Mouse (Mus musculus) activated CD4-positive, CD25-positive, alpha-beta regulatory T cell, adult 4 months (primary cell): Measurements from ENCODE around the gene Slc25a33. TPM values are rescaled to one million over a fixed set of nuclear protein-coding genes. Genes with fewer than 3 reads are reported as not detected.
"Not testable (repeated sequence)": the region's sequence is repeated elsewhere in the genome, so short reads cannot be mapped to it uniquely, and the experiment has no call there.

Experiments used
- ATAC-seq: one replicate; pipeline ENCODE4 v1.8.0; 2017
- polyA plus RNA-seq, 2 experiments: library from polyadenylated mRNA; unstranded; fragments of 100-300 nt; shearing (Covaris generic); gene quantifications; one replicate each; pipeline ENCODE4 v1.2.1; 2017

The Slc25a33 gene
- polyA plus RNA-seq, 2 experiments from 2014 or later: 5.2 to 7.7 TPM

- no peak for ATAC-seq
Observed at GRCm38 (mm10) chr4:149752836-149753235, 21.2 kb downstream of the Slc25a33 start.

GRCm38 (mm10) chr4:149752124-149752799 lies 21.8 kb downstream of the Slc25a33 start:
- no peak for ATAC-seq

DNA sequence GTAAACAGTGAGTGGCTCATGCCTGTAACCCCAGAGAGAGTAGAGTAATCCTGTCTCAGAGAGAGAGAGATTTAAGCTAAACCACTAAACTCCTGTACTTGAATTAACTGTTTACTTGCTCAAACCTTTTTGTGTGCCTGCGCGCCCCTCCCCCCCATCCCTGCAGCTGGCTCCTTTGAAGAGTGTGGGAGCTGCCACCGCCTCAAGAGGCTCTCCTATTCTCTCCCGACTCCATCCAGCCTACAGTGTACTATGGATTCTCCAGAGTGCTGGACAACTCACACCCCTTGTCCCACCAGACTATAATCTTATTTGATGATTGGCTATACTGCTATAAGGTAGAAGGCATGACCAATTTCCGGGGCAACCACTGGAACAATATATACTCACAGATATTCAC lies 23.4 kb downstream of the Slc25a33 start:
- ATAC-seq: no peak

GRCm38 (mm10) chr4:149749663-149750015 lies 24.4 kb downstream of the Slc25a33 start:
- not testable (repeated sequence) for ATAC-seq

DNA sequence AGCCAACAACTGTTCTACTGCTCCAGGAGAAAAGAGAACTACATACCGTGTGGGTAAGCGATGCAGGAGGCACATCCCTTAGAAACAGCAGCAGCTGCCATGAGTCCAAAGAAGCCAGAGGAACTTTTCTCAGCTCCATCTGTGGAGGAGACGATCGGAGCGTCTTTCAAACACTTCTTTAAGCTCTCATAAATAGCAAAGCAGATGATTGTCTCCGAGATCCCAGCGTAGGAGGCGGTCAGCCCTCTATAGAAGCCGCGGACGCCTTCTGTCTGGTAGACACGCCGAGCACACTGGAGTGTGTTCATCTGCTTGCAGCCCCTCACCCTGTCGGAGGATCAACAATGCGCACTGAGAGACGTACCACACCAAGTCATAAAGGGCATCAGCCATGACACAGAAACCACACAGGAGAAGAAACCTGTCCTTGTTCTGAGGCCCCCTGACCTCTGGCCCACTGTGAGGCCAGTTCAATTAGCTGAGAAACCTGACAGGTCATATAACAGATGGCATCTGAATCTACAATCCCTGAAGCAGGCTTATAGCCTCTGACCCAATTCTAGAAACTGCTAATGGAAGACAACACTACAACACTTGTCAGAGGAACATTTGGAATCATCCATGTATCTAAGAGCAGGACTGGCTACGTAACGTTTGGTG lies 24.9 kb downstream of the Slc25a33 start:
- no peak for ATAC-seq

DNA sequence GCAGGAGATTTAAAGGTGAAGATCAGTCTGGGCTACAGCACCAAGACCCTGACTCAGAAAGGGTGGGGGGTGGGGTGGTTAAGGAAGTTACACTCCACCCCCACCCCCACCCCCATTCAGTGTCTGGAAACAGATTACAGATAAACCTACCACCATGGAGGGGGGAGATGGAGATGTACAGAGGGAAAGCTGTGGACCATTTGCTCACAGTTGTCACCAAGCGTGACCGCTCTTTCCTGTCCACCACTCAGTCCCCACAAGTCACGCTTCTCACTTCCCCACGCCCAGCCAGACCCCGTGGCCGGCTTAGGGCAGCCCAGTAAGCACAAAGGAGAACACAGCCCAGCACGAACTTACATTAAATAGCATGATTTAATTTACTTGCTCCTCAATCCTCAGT lies 30.0 kb downstream of the Slc25a33 start:
- ATAC-seq: no peak

- ATAC-seq: no peak
Observed at GRCm38 (mm10) chr4:149742011-149742530, 32.0 kb downstream of the Slc25a33 start.

DNA sequence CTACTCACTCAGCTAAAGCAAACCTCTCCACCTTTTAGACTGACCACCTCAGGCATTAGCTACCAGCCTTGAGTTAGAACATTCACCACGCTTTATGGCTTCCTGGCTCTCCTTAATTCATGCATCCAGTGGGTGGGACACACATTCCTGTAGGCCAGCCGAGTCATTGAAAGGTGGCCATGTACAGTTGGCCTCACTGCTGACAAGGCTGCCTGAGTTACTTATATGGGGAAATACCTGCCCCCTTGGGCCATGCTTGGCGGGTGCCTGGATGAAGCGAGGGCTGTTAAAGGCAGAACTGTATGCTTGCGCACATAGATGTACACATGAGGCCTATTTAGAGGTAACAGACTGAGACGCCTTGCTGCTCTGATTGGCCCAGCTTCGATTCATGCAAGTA lies 33.8 kb downstream of the Slc25a33 start:
- no peak for ATAC-seq

DNA sequence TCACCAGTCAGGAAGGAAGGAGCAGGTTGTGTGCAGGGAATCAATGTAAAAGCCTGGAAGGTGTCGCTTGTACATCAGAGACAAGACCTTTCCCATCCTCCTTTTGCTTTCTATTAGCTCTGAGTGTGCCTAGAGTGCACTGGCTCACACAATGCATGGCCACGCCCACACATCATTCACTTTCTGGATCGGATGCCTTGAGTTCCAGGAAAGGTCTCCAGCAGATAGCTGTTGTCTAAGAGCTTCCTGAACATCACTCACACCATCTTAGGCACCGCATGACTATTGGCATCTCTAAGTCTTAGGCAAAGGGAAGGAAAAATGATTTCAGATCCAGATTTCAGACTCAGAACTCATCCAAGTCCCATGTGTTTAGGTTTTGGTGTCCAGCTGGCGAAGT lies 34.6 kb downstream of the Slc25a33 start:
- no peak for ATAC-seq

- peak; percentile 94 for ATAC-seq
Observed at GRCm38 (mm10) chr4:149737383-149738324, 36.4 kb downstream of the Slc25a33 start, which contains the start of gene Tmem201. Gene Tmem201 (minus strand): TSS chr4:149738044.

- no peak for ATAC-seq
Observed at GRCm38 (mm10) chr4:149736581-149736980, 37.5 kb downstream of the Slc25a33 start.

DNA sequence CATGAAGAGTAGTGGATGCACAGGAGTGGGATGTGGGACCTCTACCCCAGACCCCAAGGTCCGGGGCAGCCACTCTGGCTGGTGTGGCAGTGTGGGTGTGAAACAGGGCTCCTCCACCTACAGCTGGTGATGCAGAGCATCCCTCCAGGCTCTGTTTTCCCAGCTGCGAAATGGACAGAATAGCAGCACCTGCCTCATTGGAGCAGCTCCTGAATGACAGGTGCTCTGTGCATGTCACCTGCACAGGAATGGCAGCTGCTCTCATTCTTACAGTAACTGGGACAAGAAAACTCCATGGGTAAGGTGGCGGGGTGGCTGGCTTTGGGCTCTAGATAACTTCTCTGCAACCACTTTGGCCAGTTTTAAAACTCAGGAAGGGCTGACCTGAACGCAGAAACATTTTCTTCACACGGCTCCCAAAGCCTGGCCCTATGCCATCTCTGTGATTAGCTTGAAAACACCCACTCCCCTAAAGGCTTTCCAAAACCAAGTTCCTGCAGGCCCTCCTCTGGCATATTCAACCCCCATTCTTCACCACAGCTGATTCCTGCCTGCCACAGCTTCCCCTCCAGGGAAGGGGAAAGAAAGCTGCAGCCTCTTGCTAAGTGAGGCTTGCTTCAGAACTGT lies 38.3 kb downstream of the Slc25a33 start:
- no peak for ATAC-seq

GRCm38 (mm10) chr4:149734730-149735475 lies 39.2 kb downstream of the Slc25a33 start:
- no peak for ATAC-seq

- no peak for ATAC-seq
Observed at GRCm38 (mm10) chr4:149734246-149734645, 39.8 kb downstream of the Slc25a33 start.

DNA sequence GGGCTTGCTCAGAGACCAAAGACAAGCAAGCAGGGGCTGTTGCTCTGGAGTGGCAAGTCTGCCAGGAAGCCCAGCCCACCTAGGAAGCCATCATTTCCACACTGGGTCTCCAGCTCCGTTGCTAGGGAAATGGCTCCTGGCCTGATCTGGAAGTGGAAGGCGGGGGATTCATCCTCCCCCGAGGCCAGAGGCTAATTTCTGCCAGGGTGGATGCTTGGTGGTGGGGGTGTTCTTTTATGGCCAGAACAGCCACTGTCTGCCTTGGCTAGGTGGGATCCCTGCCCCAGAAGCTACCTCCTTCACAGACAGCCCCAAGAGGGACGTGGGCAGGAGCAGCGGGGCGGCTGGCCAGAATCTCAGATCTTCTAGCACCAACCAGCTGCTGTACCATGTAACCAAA lies 40.3 kb downstream of the Slc25a33 start:
- no peak for ATAC-seq

DNA sequence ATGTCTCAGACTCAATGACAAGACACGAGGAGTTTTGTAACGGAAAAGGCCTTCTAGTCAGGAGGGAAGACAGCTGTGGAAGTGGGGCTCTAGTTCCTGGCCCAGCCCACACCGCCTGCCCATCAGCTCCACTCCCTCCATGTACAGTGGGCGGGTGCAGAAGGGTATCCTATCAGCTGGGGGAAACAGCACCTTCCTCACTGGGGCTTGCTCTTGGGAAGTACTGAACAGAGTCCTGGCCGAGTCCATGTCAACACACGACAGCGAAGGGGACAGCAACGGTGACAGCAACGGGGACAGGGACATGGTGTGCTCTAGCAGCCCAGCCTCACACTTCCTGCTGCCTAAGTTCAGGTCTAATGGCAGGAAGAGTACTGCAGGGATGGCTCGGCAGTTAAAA lies 41.3 kb downstream of the Slc25a33 start:
- no peak for ATAC-seq

DNA sequence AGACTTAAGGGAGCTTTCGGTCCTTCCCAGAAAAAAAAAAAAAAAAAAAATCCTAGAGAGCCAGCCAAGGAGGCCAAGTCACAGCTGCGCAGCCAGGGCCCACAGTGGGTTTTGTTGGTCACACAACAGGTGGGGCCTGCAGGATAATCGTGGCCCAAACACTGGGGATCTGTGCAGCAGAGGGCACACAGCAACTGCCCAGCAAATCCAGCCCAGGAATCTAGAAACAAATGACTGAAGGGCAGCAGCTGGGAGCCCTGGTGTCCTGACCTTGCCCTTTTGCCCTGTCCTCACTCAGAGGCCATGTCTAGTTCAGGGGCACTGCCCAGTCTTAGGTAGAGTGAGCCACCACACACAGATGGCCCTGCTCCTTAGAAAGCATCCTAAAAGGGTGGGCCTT lies 41.8 kb downstream of the Slc25a33 start:
- ATAC-seq: no peak

DNA sequence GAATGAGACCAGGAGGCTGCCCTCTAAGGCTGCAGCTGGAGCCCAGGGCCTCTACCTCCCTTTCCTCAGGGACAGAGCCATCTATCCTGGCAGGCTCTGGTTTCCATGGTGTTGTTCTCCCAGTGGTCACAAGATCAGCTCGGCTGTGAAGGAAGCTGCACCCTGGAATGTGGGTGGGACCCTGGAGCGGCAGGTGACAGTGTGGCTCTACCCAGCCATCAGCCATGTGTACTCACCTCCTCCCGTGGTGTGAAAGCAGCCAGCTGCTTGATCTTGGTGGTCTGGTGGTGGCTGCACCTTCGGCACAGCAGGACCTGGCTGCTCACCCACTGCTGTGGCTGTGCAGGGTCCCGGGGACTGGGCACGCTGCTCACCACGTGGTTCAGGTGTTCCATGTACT lies 43.2 kb downstream of the Slc25a33 start:
- ATAC-seq: no peak

DNA sequence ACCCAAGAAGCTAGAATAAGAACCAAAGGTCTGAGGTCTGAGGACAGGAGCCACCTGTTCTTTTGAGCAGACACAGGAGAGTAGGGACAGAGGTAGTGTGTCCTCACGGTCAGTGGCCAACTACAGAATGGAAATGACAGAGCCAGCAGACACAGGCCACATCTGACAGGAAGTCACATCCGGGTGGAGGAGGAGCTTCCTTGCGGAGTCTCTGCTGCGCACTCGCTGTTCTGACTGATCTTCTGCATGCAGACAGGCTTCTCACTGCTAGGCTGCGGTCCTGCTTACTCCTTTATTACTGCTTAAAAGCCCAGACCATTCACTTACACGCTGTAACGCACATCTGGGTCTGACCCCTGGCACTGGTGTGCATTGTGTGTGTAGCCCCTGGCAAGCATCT lies 45.3 kb downstream of the Slc25a33 start:
- no peak for ATAC-seq

- no peak for ATAC-seq
Observed at GRCm38 (mm10) chr4:149727636-149728035, 46.4 kb downstream of the Slc25a33 start.

DNA sequence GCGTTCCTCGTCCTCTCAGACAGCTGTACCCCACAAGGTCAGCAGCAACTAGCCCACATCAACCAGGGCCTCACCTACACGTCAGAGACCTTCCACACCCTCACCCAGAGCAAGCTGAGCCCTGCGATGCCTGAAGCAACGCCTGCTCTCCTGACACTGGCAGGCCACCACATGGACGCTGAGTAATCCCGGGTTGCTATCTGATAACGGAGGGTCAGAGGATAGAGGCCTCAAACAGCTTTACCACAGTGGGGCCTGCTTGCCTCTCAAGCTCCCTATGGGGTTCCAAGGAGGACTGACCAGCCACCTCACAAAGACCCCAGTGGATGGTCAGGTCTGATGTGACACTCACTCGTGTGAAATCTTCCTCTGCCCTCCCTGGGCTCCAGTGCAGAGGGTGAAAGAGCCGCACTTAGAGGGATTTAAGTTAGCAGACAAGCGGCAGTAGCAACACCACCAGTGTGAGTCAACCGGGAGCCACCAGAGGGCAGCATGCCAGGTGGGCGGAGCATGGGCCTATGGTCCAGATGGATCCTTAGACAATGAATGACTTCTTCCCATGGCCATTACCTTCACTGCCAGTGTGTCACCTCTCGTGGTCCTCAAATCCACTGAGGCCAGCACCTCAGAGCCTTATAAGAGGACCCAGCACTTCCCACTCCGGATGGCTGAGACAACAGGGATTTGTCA lies 48.3 kb downstream of the Slc25a33 start:
- peak; percentile 38 for ATAC-seq
